Mouse (Mus musculus) thymus, adult 2 months (tissue): Measurements from ENCODE around the gene Mrpl2.

Experiments
- CTCF ChIP-seq: fragments of 200-500 bp; IDR thresholded peaks from 2 replicates; pipeline ENCODE4 v1.5.1; 2012; ENCODE audit warnings: mild to moderate bottlenecking, control low read depth, low read length, moderate library complexity, borderline replicate concordance; ENCODE audit not compliant: control insufficient read depth, poor library complexity, insufficient read depth; ENCODE audit errors: extremely low read depth
- POLR2A ChIP-seq: fragments of 200-500 bp; IDR thresholded peaks from 2 replicates; pipeline ENCODE4 v1.6.1; 2012; ENCODE audit warnings: mild to moderate bottlenecking, low read length, control low read depth, moderate library complexity; ENCODE audit not compliant: control insufficient read depth, poor library complexity, insufficient read depth; ENCODE audit errors: extremely low read depth

GRCm38 (mm10) chr17:46646322-46646662, 263 bp downstream of the Mrpl2 start:
- no peak for TF ChIP-seq CTCF
- no peak for TF ChIP-seq POLR2A
